Mouse (Mus musculus) thymus, adult 2 months (tissue): ENCODE results near the gene Ctsll3.

Source experiments
- CTCF ChIP-seq: fragments of 200-500 bp; IDR thresholded peaks from 2 replicates; pipeline ENCODE4 v1.5.1; 2012; ENCODE audit warnings: mild to moderate bottlenecking, control low read depth, low read length, moderate library complexity, borderline replicate concordance; ENCODE audit not compliant: control insufficient read depth, poor library complexity, insufficient read depth; ENCODE audit errors: extremely low read depth
- POLR2A ChIP-seq: fragments of 200-500 bp; IDR thresholded peaks from 2 replicates; pipeline ENCODE4 v1.6.1; 2012; ENCODE audit warnings: mild to moderate bottlenecking, low read length, control low read depth, moderate library complexity; ENCODE audit not compliant: control insufficient read depth, poor library complexity, insufficient read depth; ENCODE audit errors: extremely low read depth

DNA sequence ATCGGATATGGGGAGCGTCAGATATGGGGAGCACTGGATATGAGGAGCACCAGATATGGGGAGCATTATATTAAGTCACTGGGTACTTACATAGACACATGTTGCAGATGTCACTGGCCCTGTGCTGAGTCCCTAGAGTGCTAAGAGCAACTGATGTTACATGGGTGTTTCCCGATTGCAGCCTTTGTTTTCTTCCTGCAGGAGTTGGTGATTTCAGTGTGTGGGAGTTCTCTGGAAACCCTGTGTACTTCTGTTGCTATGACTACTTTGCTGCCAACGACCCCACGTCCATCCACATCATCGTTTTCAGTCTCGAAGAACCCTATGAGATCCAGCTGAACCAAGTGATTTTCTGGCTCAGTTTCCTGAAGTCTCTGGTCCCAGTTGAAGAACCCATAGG is 51.7 kb downstream of the Ctsll3 start:
- no peak for TF ChIP-seq POLR2A
- no peak for TF ChIP-seq CTCF
